Mouse (Mus musculus) left cerebral cortex, adult 18-20 months (tissue): ENCODE results near the gene Camk2b. TPM values are rescaled to one million over a fixed set of nuclear protein-coding genes. Genes with fewer than 3 reads are reported as not detected.
"Not testable (repeated sequence)": the region's sequence is repeated elsewhere in the genome, so short reads cannot be mapped to it uniquely, and the experiment has no call there.

Experiments
- DNase-seq, 2 experiments: peaks; one replicate each; pipeline ENCODE4 v3.0.0; 2021 to 2022; ENCODE audit warnings: low spot score in 2 of 2, mixed read lengths in 1 of 2
- long read RNA-seq, 2 experiments: library from polyadenylated mRNA; stranded (forward); transcript quantifications; one replicate each; pipeline ENCODE4 v2.0.0; 2021
- total RNA-seq, 2 experiments: library from RNA; stranded (reverse); gene quantifications; 2 replicates each; pipeline ENCODE4 v1.2.3; 2021

The Camk2b gene
- total RNA-seq = 100 to 1,000 TPM; 618 to 648 TPM
- long read RNA-seq, experiment 1, full-length matches to known transcripts = 330 of 769 reads
- long read RNA-seq, experiment 1, partial matches to known transcripts = 182 of 769 reads
- long read RNA-seq, experiment 1, other reads (novel, unspliced or antisense) = 257 of 769 reads
- long read RNA-seq, experiment 2, full-length matches to known transcripts = 153 of 555 reads
- long read RNA-seq, experiment 2, partial matches to known transcripts = 147 of 555 reads
- long read RNA-seq, experiment 2, other reads (novel, unspliced or antisense) = 255 of 555 reads

DNA sequence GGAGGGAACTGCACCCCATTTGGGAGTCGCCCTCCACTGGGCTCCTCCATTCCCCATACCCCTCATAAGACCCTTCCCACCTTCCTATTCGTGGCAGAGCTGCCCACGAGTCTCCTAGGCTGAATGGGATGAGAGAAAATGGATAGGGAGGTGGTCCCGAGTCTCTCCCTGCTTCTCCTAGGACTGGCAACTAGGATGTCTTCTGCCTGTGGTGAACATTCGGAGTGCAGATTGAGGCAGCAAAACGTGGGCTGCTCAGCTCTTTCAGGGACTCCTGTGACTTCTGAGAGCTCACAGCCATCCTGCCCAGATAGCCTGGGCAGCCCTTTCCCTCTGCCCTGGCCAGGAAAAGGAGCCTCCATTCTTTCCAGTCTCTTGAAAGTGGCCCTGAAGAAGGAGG lies at the start of gene Camk2b:
Gene Camk2b (minus strand): TSS at position 187 of the 400 bp plus-strand sequence.
- no peak for DNase-seq

DNA sequence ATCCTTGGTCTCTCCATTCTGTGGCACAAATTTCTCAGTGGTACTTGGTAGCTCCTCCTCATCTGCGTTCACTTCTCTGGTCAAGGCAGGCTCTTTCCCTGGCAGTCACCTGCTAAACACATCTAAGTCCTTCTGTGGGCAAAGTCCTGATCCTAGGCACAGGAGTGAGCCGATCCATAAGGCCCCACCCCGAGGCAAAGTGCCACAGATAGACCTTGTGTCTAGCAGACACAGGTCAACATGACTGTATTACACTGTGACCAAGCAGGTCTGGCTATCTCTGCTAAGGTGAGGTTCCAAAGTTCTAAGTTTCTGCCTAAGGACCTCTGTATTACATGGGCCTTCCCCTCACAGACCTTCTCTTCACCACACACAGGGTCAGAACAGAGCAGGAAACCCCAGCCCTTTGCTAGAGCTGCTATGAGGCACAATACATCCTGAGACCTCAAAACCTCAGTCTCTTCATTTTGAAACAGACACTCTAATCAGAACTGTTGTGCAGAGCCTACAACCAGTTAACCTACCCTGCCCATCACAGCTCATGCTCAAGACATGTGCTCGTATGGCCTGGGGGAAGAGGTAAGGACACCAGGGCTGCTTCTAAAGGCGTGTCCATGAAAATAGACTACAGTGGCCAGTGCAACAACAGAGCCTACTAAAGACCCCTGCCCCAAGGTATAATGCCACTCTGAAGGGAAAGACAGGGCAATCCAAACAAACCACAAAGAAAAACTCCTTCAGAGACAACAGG lies 45.7 kb upstream of the Camk2b start:
- no peak for DNase-seq

DNA sequence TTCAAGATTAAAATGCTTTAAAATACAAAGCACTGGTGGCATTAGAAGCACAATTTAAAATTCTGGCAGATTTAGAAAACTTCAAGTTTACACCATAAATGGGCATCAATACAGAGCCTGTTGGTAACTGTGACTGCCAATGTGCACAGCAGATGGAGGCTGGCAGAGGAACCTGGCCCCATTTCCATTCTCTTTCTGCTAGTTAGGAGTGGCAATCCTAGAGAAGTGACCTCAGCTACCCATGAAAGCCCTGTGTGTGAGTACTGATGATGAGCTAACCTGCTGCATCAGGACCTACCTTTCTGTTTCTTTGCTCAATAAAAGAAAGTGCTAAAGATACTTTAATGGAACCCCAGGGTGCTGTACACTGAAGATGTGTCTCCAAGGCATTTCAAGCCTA lies 43.8 kb upstream of the Camk2b start:
- peak; percentile 26 to 32 for DNase-seq

DNA sequence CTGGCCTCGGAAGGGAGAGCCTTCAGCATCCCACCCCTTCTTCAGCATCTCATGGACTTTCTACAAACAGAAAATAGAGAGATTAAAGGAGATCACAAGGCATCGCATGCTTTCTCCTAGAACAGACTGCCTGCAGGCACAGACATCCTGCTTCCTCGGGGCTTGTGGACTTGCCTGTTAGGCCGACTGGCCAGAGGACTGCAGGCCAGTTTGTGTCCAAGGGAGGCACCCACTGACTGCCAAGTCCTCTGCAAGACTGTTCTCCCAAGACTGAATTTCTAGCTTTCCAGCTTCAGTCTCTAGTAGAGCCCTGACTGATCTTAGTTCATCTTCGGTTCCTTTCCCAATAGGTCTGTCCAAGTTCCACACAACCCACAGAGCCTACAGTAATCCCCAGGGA lies 42.1 kb upstream of the Camk2b start:
- no peak for DNase-seq

- no peak for DNase-seq
These were observed 41.6 kb upstream of the Camk2b start for GRCm38 (mm10) chr11:6107722-6108121.

DNA sequence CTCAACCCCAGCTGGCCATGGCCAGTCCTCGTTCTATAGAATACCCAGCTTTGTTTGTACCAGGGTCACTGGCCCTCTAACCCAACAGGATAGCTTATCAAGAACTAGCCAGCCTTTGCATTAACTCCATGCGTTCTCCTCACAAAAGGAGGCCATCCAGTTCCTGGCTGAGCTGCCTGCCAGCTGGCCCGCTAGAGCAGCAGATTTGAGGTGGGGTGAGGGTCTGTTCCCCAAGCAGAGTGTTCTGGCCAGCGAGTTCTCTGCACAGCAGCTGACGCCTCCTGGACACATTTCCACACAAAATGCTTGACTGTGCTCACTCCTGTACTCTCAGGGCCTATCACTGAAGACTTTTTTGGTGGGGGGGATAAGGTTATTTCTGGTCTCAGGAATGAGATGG lies 38.6 kb upstream of the Camk2b start:
- no peak for DNase-seq

DNA sequence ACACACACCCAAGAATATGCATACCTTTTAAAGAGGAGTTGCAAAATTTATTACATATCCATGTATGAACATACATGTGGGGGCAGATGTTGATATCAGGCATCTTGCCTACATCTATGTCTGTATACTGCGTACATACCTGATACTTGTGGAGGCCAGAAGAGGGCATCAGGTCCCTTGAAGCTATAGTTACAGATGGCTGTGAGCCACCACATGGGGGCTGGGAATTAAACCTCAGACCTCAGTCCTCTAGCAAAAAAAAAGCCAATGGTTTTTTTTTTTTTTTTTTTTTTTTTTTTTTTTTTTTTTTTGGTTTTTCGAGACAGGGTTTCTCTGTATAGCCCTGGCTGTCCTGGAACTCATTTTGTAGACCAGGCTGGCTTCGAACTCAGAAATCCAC lies 30.5 kb upstream of the Camk2b start:
- DNase-seq = not testable (repeated sequence)

DNA sequence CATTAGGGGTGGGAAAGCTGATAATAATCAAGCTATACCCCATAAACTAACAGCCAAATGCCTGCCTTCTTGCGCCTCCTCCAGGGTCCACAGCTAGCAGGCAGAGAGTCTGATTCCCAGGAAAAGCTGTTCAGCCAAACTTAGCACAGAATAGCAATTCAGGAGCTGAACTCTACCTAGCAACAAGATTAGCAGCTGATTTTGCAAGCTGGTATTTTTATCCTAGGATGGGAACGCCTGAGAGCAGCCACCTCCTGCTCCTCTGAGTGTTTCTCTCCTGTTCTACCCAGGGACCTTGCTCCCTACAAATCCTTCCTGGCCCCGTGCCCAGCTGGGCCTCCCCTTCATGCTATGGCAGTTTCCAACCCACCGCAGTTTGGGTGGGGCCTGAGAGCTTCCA lies 20.8 kb upstream of the Camk2b start:
- peak; percentile 44 to 61 for DNase-seq

GRCm38 (mm10) chr11:6078737-6079136 lies 12.6 kb upstream of the Camk2b start:
- no peak for DNase-seq

GRCm38 (mm10) chr11:6075618-6076066 lies 9.5 kb upstream of the Camk2b start:
- DNase-seq = peak in 1 of 2 experiments; percentile 56

GRCm38 (mm10) chr11:6068181-6068957 lies 2.2 kb upstream of the Camk2b start:
- no peak for DNase-seq

DNA sequence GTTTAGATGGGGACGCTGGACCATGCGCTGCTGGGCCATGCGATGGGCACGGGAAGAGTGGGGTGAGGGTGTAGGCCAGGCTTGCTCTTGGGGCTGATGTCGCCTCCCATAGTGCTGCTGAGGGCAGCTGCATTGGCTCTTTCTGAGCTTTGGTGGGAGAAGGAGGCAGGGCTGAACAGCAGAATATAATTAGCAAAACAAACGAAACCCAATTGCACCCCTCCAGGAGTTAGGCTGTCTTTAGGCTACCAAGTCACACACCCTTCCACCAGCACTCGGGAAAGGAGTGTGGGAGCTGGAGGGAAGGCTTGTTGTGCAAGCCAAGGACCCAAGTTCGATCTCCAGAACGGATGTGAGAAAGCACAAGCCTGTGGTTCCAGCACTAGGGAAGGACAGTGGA lies 998 bp upstream of the Camk2b start:
- no peak for DNase-seq

DNA sequence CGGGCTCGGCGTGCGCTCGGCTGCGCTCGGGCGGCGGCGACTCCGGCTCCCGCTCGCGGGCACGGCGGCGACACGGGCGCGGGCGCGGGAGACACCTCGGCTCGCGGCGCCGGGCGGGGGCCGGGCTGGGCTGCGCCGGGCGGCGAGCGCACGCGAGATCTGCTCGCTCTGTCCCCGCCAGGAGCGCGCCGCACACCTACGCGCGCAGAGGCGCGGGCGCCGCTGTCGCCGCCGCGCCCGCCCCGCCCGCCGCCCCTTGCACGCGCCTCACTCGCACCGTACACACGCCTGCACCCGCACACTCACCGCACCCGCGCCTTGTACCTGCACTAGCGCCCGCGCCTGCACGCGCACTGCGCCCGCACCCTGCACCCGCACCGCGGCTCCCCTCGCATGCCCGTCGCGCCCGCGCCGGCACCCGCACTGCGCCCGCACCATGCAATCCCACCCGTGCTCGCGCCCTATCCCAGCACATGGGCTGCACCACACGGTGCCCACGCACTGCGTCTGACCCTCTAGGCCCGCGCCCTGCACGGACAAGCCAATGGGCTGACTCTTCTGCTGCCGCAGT lies 526 bp downstream of the Camk2b start:
- DNase-seq = peak; percentile 69 to 82

- DNase-seq = peak; percentile 38 to 52
These were observed 1.1 kb downstream of the Camk2b start for GRCm38 (mm10) chr11:6065046-6065521.

- peak; percentile 50 to 68 for DNase-seq
These were observed 1.7 kb downstream of the Camk2b start for GRCm38 (mm10) chr11:6064215-6065045.

- no peak for DNase-seq
These were observed 2.5 kb downstream of the Camk2b start for GRCm38 (mm10) chr11:6063501-6064214.

DNA sequence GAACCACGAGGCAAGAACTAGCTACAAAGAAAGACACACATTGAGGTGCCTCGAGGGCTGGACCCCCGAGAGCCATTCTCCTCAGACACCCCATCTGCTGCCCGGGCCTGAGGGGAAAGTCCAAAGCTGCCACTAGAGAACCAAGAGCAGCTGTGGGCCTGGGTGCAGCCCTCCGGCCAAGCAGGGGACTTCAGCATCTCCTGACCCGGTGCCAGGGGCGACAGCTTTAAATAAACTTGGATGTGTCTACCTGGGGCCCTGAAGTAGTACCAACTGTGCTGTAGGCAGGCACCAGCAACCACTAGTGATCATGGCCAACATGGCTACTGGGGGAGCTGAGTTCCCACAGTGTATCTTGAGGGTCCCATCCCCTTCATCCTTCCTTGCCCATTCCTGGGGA lies 3.1 kb downstream of the Camk2b start:
- no peak for DNase-seq

GRCm38 (mm10) chr11:6062329-6062728 lies 3.8 kb downstream of the Camk2b start:
- DNase-seq = no peak

DNA sequence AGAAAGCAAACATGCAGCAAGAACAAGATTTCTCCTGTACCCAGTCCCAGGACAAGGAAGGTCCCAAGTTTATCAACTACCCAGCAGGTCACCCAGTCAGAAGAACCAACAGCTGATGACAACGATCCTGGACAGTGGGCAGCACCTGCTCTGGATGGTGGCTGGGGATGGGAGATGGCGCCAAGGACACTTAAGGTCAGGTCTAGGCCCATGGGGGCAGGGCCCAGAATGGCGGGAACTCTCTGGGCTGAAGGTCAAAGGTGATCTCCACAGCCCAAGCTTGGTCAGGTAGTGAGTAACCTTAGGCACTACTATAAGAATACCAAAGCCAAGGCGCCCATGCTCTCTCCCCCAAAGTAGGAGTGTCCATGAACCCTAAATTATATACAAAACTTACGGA lies 4.3 kb downstream of the Camk2b start:
- DNase-seq = no peak

GRCm38 (mm10) chr11:6059162-6059561 lies 7.0 kb downstream of the Camk2b start:
- DNase-seq = no peak
